Mouse (Mus musculus) myocyte (in vitro differentiated cells): Measurements from ENCODE around the gene Tep1. TPM values are rescaled to one million over a fixed set of nuclear protein-coding genes. Genes with fewer than 3 reads are reported as not detected.
"Not testable (repeated sequence)": the region's sequence is repeated elsewhere in the genome, so short reads cannot be mapped to it uniquely, and the experiment has no call there.

Experiments used
- H3K27me3 ChIP-seq: one replicate; pipeline ENCODE4 v1.6.1; 2011; ENCODE audit not compliant: control insufficient read depth, insufficient read depth, insufficient read length
- H3K36me3 ChIP-seq: one replicate; pipeline ENCODE4 v1.6.1; 2011; ENCODE audit not compliant: control insufficient read depth, insufficient read depth
- H3K4me2 ChIP-seq: one replicate; pipeline ENCODE4 v1.6.1; 2011; ENCODE audit warnings: low read depth, control low read depth
- H3K4me3 ChIP-seq: one replicate; pipeline ENCODE4 v1.5.1; 2011; ENCODE audit warnings: mild to moderate bottlenecking, control low read depth, moderate library complexity
- H3K79me2 ChIP-seq: one replicate; pipeline ENCODE4 v1.6.1; 2011; ENCODE audit not compliant: control insufficient read depth, insufficient read depth
- H3ac ChIP-seq: one replicate; pipeline ENCODE4 v1.6.1; 2011; ENCODE audit not compliant: control insufficient read depth, insufficient read length
- CEBPB ChIP-seq: IDR thresholded peaks from 2 replicates; pipeline ENCODE4 v1.6.1; 2011; ENCODE audit warnings: mild to moderate bottlenecking, moderate library complexity; ENCODE audit not compliant: poor library complexity, insufficient read depth, severe bottlenecking
- E2F4 ChIP-seq: IDR thresholded peaks from one replicate; pipeline ENCODE4 v1.6.1; 2011; ENCODE audit warnings: mild to moderate bottlenecking, control low read depth, moderate library complexity; ENCODE audit not compliant: insufficient read depth
- MAX ChIP-seq: IDR thresholded peaks from one replicate; pipeline ENCODE4 v1.6.1; 2011; ENCODE audit warnings: low read depth, mild to moderate bottlenecking, control low read depth
- MYOD1 ChIP-seq, 3 experiments: IDR thresholded peaks; one replicate each; pipeline ENCODE4 v1.6.1; 2011; ENCODE audit warnings: control low read depth in 2 of 3, low read depth in 2 of 3, mild to moderate bottlenecking in 2 of 3, moderate library complexity in 1 of 3; ENCODE audit not compliant: insufficient read length in 2 of 3, control insufficient read depth in 1 of 3
- MYOG ChIP-seq, 3 experiments: IDR thresholded peaks; one replicate each; pipeline ENCODE4 v1.6.1; 2011; ENCODE audit warnings: control low read depth in 2 of 3, low read depth in 2 of 3, mild to moderate bottlenecking in 2 of 3; ENCODE audit not compliant: insufficient read length in 2 of 3, control insufficient read depth in 1 of 3, insufficient read depth in 1 of 3
- POLR2A ChIP-seq: IDR thresholded peaks from one replicate; pipeline ENCODE4 v1.6.1; 2011; ENCODE audit warnings: low read depth, mild to moderate bottlenecking, control low read depth, moderate library complexity; ENCODE audit not compliant: insufficient read length
- POLR2AphosphoS2 ChIP-seq: IDR thresholded peaks from one replicate; pipeline ENCODE4 v1.6.1; 2011; ENCODE audit warnings: low read depth, control low read depth; ENCODE audit not compliant: insufficient read length
- REST ChIP-seq: IDR thresholded peaks from one replicate; pipeline ENCODE4 v1.6.1; 2011; ENCODE audit warnings: mild to moderate bottlenecking, control low read depth, moderate library complexity; ENCODE audit not compliant: insufficient read depth, insufficient read length
- SRF ChIP-seq: IDR thresholded peaks from one replicate; pipeline ENCODE4 v1.6.1; 2011; ENCODE audit warnings: low read depth; ENCODE audit not compliant: control insufficient read depth, insufficient read length
- TCF12 ChIP-seq: IDR thresholded peaks from one replicate; pipeline ENCODE4 v1.6.1; 2011; ENCODE audit warnings: mild to moderate bottlenecking, control low read depth; ENCODE audit not compliant: poor library complexity, insufficient read depth, severe bottlenecking
- TCF3 ChIP-seq: IDR thresholded peaks from one replicate; pipeline ENCODE4 v1.6.1; 2011; ENCODE audit warnings: low read depth, control low read depth; ENCODE audit not compliant: insufficient read length
- USF1 ChIP-seq: IDR thresholded peaks from one replicate; pipeline ENCODE4 v1.6.1; 2011; ENCODE audit warnings: low read depth, mild to moderate bottlenecking, control low read depth, moderate library complexity
- polyA plus RNA-seq: library from polyadenylated mRNA; unstranded; fragments of >200 nt; fragmentation: generic; extraction: Trizol; gene quantifications from one replicate; pipeline ENCODE4 v1.2.1, GENCODE M21; 2012; ENCODE audit warnings: missing spikeins

Tep1 gene
- polyA plus RNA-seq, 1 experiment: 20.6 TPM

DNA sequence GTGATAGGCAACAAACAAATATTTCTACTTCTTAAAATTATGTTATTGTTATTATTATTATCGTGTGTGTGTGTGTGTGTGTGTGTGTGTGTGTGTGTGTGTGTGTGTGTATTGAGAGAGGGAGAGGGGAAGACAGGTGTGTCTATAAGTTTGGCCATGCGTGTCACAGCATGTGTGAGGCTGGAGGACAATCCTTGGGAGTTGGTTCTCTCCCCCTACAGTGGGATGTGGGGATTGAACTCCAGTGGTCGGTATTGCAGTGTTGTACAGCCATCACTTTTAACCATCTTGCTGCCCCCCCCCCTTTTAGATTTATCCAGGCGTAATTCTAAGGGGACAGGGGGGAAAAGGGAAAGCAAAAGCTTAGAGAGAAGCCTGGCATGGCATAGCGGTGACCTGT is 1.7 kb downstream of the Tep1 start:
- no peak overlapping the region for H3ac ChIP-seq
- H3K4me3 ChIP-seq: no peak overlapping the region
- H3K79me2 ChIP-seq: peaks cover 7% of the 10 kb centered on the region
- H3K4me2 ChIP-seq: no peak overlapping the region
- TF ChIP-seq MYOD1 (IDR thresholded peaks at IDR 0.05; ENCODE audit: control insufficient read depth in 1 of 3, insufficient read length in 2 of 3, low read depth in 2 of 3) (no peak), MYOG (IDR thresholded peaks at IDR 0.05; ENCODE audit: control insufficient read depth in 1 of 3, insufficient read depth in 1 of 3, insufficient read length in 2 of 3, low read depth in 2 of 3) (no peak), CEBPB (no peak)
- H3K36me3 ChIP-seq: peaks cover 22% of the 10 kb centered on the region
- no peaks in the 10 kb centered on the region for H3K27me3 ChIP-seq

DNA sequence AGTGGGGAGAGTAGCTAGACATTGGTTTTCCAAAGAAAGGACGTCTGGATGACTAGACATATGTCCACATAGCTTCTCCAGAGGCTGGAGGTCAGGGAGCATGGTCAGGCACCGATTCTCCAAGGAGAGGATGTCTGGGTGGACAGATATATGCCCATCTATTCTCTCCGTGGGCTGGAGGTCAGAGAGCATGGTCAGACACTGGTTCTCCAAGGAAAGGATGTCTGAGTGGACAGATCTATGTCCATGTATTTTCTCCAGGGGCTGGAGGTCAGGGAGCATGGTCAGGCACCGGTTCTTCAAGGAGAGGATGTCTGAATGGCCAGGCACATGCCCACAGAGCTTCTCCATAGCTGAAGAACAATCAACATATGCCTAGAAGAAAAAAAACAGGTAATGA is 2.1 kb downstream of the Tep1 start:
- TF ChIP-seq MYOD1 (IDR thresholded peaks at IDR 0.05; ENCODE audit: control insufficient read depth in 1 of 3, insufficient read length in 2 of 3, low read depth in 2 of 3): no peak
- TF ChIP-seq TCF12: no peak
- TF ChIP-seq E2F4: no peak
- TF ChIP-seq TCF3: no peak
- TF ChIP-seq MYOG (IDR thresholded peaks at IDR 0.05; ENCODE audit: control insufficient read depth in 1 of 3, insufficient read depth in 1 of 3, insufficient read length in 2 of 3, low read depth in 2 of 3): no peak
- TF ChIP-seq SRF: no peak
- TF ChIP-seq USF1: no peak
- Histone ChIP-seq H3K27me3 (no peaks in the 10 kb centered on the region), H3ac (no peak overlapping the region), H3K4me3 (no peak overlapping the region), H3K79me2 (peaks cover 7% of the 10 kb centered on the region), H3K36me3 (peaks cover 22% of the 10 kb centered on the region), H3K4me2 (no peak overlapping the region)

DNA sequence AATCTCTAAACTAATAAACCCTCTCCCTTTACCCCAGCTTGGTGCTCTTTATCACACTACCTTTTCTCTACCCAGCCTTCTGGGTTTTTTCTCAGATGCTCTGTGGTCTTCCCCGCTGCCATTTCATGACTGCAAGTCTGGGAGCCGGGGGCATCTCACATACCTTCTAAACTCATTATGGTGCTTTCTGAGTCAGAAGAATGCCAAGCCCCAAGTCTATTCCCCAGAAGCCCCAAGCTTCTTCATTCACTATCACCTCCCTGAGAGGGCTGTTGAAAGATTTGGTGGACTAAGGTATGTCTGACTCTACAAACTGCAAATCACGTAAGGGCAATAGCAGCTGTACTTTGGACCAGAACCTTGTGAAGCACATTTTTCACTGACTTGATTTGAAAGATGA is 3.4 kb downstream of the Tep1 start:
- Histone ChIP-seq H3K4me2 (no peak overlapping the region), H3K27me3 (no peaks in the 10 kb centered on the region), H3K79me2 (peaks cover 7% of the 10 kb centered on the region), H3K36me3 (peaks cover 22% of the 10 kb centered on the region), H3K4me3 (no peak overlapping the region), H3ac (no peak overlapping the region)
- TF ChIP-seq MYOG (IDR thresholded peaks at IDR 0.05; ENCODE audit: control insufficient read depth in 1 of 3, insufficient read depth in 1 of 3, insufficient read length in 2 of 3, low read depth in 2 of 3) (no peak), E2F4 (no peak)

GRCm38 (mm10) chr14:50865005-50865404 is 5.4 kb downstream of the Tep1 start:
- not testable (repeated sequence) for H3K79me2 ChIP-seq, H3K4me2 ChIP-seq, H3K27me3 ChIP-seq, H3ac ChIP-seq, H3K4me3 ChIP-seq
- H3K36me3 ChIP-seq: peaks cover 28% of the 10 kb centered on the region

DNA sequence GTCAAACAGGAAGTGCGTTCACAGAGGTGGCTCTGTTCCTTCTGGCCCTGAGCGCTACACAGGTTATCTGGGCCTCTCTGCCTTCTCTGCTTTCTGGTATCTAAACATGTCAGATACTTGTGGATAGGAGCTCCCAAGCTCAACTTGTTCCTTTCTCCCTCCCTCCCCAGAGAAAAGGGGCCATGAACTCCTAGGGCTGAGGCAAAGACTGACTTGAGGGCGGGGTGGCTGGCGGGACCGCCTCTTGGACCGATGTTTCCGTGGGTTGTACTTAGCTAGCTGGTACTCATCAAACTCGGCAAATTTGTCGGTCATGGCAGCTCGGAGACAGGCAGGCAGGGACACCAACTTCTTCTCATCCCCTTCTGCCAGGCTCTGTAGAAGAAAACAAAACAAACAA is 7.7 kb downstream of the Tep1 start:
- Histone ChIP-seq H3K79me2 (no peaks in the 10 kb centered on the region), H3K36me3 (peaks cover 38% of the 10 kb centered on the region), H3K4me3 (no peak overlapping the region), H3K4me2 (no peak overlapping the region), H3ac (no peak overlapping the region), H3K27me3 (no peaks in the 10 kb centered on the region)
- no peak for TF ChIP-seq MYOG (IDR thresholded peaks at IDR 0.05; ENCODE audit: control insufficient read depth in 1 of 3, insufficient read depth in 1 of 3, insufficient read length in 2 of 3, low read depth in 2 of 3)
- no peak for TF ChIP-seq E2F4

DNA sequence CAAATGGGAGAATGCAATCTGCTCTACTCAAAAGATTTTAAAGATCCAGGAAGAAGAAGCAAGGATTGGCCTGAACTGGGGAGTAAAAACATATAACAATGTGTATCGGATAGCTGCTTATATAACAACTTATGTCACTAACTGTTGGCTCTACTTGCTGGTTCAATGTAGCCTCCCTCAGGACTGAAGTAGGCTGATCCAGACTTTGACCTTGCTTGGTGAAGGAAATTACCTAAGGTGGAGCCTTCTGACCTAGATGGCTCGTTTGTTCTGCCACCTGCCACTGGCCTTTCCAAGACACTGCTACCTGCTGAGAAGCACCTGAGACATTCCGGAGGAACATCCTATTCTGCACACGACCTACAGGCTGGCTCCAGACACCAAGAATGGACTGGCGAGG is 14.6 kb downstream of the Tep1 start:
- no peak overlapping the region for H3K4me2 ChIP-seq
- no peak overlapping the region for H3K4me3 ChIP-seq
- no peaks in the 10 kb centered on the region for H3K27me3 ChIP-seq
- H3K79me2 ChIP-seq: no peaks in the 10 kb centered on the region
- no peak overlapping the region for H3ac ChIP-seq
- peaks cover 41% of the 10 kb centered on the region for H3K36me3 ChIP-seq
- TF ChIP-seq REST (no peak), MYOD1 (IDR thresholded peaks at IDR 0.05; ENCODE audit: control insufficient read depth in 1 of 3, insufficient read length in 2 of 3, low read depth in 2 of 3) (no peak), POLR2AphosphoS2 (no peak), MYOG (IDR thresholded peaks at IDR 0.05; ENCODE audit: control insufficient read depth in 1 of 3, insufficient read depth in 1 of 3, insufficient read length in 2 of 3, low read depth in 2 of 3) (no peak), USF1 (no peak), TCF3 (no peak), E2F4 (no peak), CEBPB (no peak), MAX (no peak), TCF12 (no peak), POLR2A (no peak), SRF (no peak)
